Comparison of ENCODE assay signal across 8 mouse cellular contexts in genomic region chr3:53735147-53735546, GRCm38 (mm10).
DNase-seq lines count a peak whose midpoint lies in the region; ATAC-seq and TF ChIP-seq lines count a peak whose summit lies in the region.

No protein-coding gene starts in this region.

- no peaks in the 10 kb centered on the region for H3K36me3 ChIP-seq in heart, adult 2 months (ENCODE audit: control insufficient read depth, insufficient read depth, low read length)
- H3K36me3 ChIP-seq in heart, embryonic 12.5 days: no peaks in the 10 kb centered on the region
- no peaks in the 10 kb centered on the region for H3K36me3 ChIP-seq in ES-E14 (ENCODE audit: control insufficient read depth, insufficient read depth, low read length, poor library complexity, severe bottlenecking)
- no peaks in the 10 kb centered on the region for H3K36me3 ChIP-seq in forebrain, embryonic 12.5 days (replicated peaks)
- no peaks in the 10 kb centered on the region for H3K36me3 ChIP-seq in neural tube, embryonic 15.5 days

- no peak for TF ChIP-seq POLR2A in heart, adult 2 months (IDR thresholded peaks at IDR 0.05; ENCODE audit: insufficient read depth, low read depth, low read length)

- intact Hi-C loops in heart, adult 2 months (cut with DNase I): loop anchor here (5.0 kb wide), 1 partner anchor 577 kb away; no protein-coding TSS in a partner anchor

- TF ChIP-seq CTCF in heart, adult 2 months (IDR thresholded peaks at IDR 0.05): peak; percentile 61

- no peak overlapping the region for H3K9ac ChIP-seq in heart, adult 2 months (ENCODE audit: low read depth, low read length)
- no peak overlapping the region for H3K9ac ChIP-seq in heart, embryonic 12.5 days
- no peak overlapping the region for H3K9ac ChIP-seq in ES-E14 (ENCODE audit: insufficient read depth, low read depth, low read length, poor library complexity, severe bottlenecking)
- no peak overlapping the region for H3K9ac ChIP-seq in forebrain, embryonic 12.5 days
- H3K9ac ChIP-seq in neural tube, embryonic 15.5 days (replicated peaks): no peak overlapping the region

- no peak overlapping the region for H3K4me2 ChIP-seq in heart, embryonic 12.5 days
- no peak overlapping the region for H3K4me2 ChIP-seq in forebrain, embryonic 12.5 days
- no peak overlapping the region for H3K4me2 ChIP-seq in neural tube, embryonic 15.5 days

- peak in 1 of 2 experiments; percentile 20 for DNase-seq in heart, adult 2 months
- DNase-seq in ES-E14 (ENCODE audit: low read depth, low spot score): no peak
- peak; percentile 41 for DNase-seq in kidney, postnatal 14 days
- DNase-seq in adipocyte (ENCODE audit: low spot score): no peak

- no peaks in the 10 kb centered on the region for H3K9me3 ChIP-seq in heart, embryonic 12.5 days (replicated peaks)
- no peaks in the 10 kb centered on the region for H3K9me3 ChIP-seq in ES-E14 (ENCODE audit: control insufficient read depth, insufficient read depth, low read depth, low read length)
- no peaks in the 10 kb centered on the region for H3K9me3 ChIP-seq in forebrain, embryonic 12.5 days
- no peaks in the 10 kb centered on the region for H3K9me3 ChIP-seq in neural tube, embryonic 15.5 days (replicated peaks)

- H3K4me1 ChIP-seq in heart, adult 2 months (ENCODE audit: control insufficient read depth, insufficient read depth, low read length): peaks cover 5% of the 10 kb centered on the region
- H3K4me1 ChIP-seq in heart, embryonic 12.5 days (replicated peaks): peaks cover 13% of the 10 kb centered on the region
- no peaks in the 10 kb centered on the region for H3K4me1 ChIP-seq in ES-E14 (ENCODE audit: control insufficient read depth in 2 of 2, insufficient read depth in 2 of 2, low read length in 2 of 2, poor library complexity in 1 of 2)
- peaks cover 3% of the 10 kb centered on the region; the same call in 1 of the 2 replicates for H3K4me1 ChIP-seq in forebrain, embryonic 12.5 days
- no peaks in the 10 kb centered on the region for H3K4me1 ChIP-seq in neural tube, embryonic 15.5 days

- no peak overlapping the region for H3K4me3 ChIP-seq in heart, adult 2 months
- H3K4me3 ChIP-seq in heart, embryonic 12.5 days: no peak overlapping the region
- no peak overlapping the region for H3K4me3 ChIP-seq in ES-E14 (ENCODE audit: insufficient read depth in 1 of 2, low read depth in 1 of 2, low read length in 2 of 2, poor library complexity in 1 of 2, severe bottlenecking in 1 of 2)
- no peak overlapping the region for H3K4me3 ChIP-seq in forebrain, embryonic 12.5 days (replicated peaks)
- no peak overlapping the region for H3K4me3 ChIP-seq in neural tube, embryonic 15.5 days (replicated peaks)

- H3K27me3 ChIP-seq in heart, adult 2 months (ENCODE audit: control insufficient read depth, insufficient read depth, low read length): no peaks in the 10 kb centered on the region
- H3K27me3 ChIP-seq in heart, embryonic 12.5 days (replicated peaks): no peaks in the 10 kb centered on the region
- H3K27me3 ChIP-seq in forebrain, embryonic 12.5 days: peaks cover 5% of the 10 kb centered on the region; the same call in 1 of the 2 replicates
- no peaks in the 10 kb centered on the region for H3K27me3 ChIP-seq in neural tube, embryonic 15.5 days (replicated peaks)

- peak overlapping the region; percentile 42 for H3K27ac ChIP-seq in heart, adult 2 months
- no peak overlapping the region for H3K27ac ChIP-seq in heart, embryonic 12.5 days (ENCODE audit: poor library complexity, severe bottlenecking)
- no peak overlapping the region for H3K27ac ChIP-seq in ES-E14 (ENCODE audit: insufficient read depth, low read depth, low read length, poor library complexity, severe bottlenecking)
- no peak overlapping the region for H3K27ac ChIP-seq in forebrain, embryonic 12.5 days
- no peak overlapping the region for H3K27ac ChIP-seq in neural tube, embryonic 15.5 days (replicated peaks)

- WGBS in heart, adult 2 months: 30% methylated on average over 5 of the region's 5 CpGs
- 32% methylated on average over 5 of the region's 5 CpGs for WGBS in heart, embryonic 12.5 days
- 33% methylated on average over 5 of the region's 5 CpGs for WGBS in forebrain, embryonic 12.5 days
- WGBS in neural tube, embryonic 15.5 days: 36% methylated on average over 5 of the region's 5 CpGs

- H3K79me2 ChIP-seq in heart, adult 2 months (replicated peaks; ENCODE audit: control insufficient read depth, insufficient read depth, low read length): no peaks in the 10 kb centered on the region

- in situ Hi-C loops in ES-E14 (cut with MboI; ENCODE audit: low sequenced_read_pairs in 2 of 2, unreplicated experiment in 2 of 2): loop anchor here in 1 of 2 experiments (10.0 kb wide), 1 partner anchor 210 kb away; no protein-coding TSS in a partner anchor

- ATAC-seq in heart, embryonic 12.5 days (ENCODE audit: insufficient number of reproducible peaks, low FRiP score): no peak
- peak; percentile 70 for ATAC-seq in forebrain, embryonic 12.5 days (ENCODE audit: low FRiP score)
- ATAC-seq in neural tube, embryonic 15.5 days (ENCODE audit: low FRiP score): peak; percentile 87
- no peak for ATAC-seq in megakaryocyte, adult 5-6 weeks (ENCODE audit: poor library complexity, severe bottlenecking)

- TF ChIP-seq EP300 in heart, adult 2 months (IDR thresholded peaks at IDR 0.05; ENCODE audit: insufficient read depth, low read depth, low read length): no peak

TF ChIP-seq in ES-E14, 5 proteins besides CTCF, POLR2A, EP300 and RAD21:
- TF ChIP-seq ZC3H11A (IDR thresholded peaks at IDR 0.05; ENCODE audit: borderline replicate concordance, low read depth, low read length): peak; percentile 46; the same call in 1 of the 2 replicates
- no peak for TF ChIP-seq ZNF384 (IDR thresholded peaks at IDR 0.05; ENCODE audit: low read depth, low read length)

Comparison
In these comparisons a context has a peak if more than half of its experiments do, and no peak if none do; other contexts are left out.
1. ATAC-seq: peak in forebrain, embryonic 12.5 days (single experiment) and neural tube, embryonic 15.5 days (single experiment); none in heart, embryonic 12.5 days (single experiment) and megakaryocyte, adult 5-6 weeks (single experiment).